Mouse (Mus musculus): Measurements from ENCODE around the gene Zfp281. TPM values are rescaled to one million over a fixed set of nuclear protein-coding genes. Genes with fewer than 3 reads are reported as not detected.

Zfp281 gene
- polyA plus RNA-seq, 1 experiment from 2014 or later = 29.2 TPM

DNA sequence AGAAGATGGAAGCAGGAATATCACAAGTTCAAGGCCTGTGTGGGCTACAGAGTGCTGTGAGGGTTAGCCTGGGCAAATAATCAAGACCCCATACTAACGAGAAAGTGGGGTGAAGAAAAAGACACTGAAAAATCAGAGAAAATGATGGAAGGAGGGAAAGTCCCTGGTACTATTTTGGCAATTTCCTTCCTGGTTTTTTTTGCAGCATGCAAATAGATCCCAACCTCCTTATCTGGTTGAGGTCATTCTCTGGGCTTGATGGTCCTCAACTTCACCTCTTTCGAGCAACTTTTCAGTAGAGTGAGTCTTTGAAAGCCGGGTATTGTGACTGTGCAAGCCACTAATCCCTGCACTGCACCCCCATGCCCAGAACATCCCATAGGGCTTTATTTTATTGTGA is 24.6 kb upstream of the Zfp281 start:
- WGBS = 62% methylated on average over 3 of the region's 3 CpGs
- no peaks in the 10 kb centered on the region for H3K9me3 ChIP-seq
- no peaks in the 10 kb centered on the region for H3K4me1 ChIP-seq (replicated peaks)
- H3K27me3 ChIP-seq = no peaks in the 10 kb centered on the region
- H3K36me3 ChIP-seq = no peaks in the 10 kb centered on the region
- H3K4me3 ChIP-seq (replicated peaks) = no peak overlapping the region
- no peak overlapping the region for H3K27ac ChIP-seq
- no peak for ATAC-seq
- no peak overlapping the region for H3K9ac ChIP-seq (replicated peaks)
- H3K4me2 ChIP-seq (replicated peaks) = no peak overlapping the region

DNA sequence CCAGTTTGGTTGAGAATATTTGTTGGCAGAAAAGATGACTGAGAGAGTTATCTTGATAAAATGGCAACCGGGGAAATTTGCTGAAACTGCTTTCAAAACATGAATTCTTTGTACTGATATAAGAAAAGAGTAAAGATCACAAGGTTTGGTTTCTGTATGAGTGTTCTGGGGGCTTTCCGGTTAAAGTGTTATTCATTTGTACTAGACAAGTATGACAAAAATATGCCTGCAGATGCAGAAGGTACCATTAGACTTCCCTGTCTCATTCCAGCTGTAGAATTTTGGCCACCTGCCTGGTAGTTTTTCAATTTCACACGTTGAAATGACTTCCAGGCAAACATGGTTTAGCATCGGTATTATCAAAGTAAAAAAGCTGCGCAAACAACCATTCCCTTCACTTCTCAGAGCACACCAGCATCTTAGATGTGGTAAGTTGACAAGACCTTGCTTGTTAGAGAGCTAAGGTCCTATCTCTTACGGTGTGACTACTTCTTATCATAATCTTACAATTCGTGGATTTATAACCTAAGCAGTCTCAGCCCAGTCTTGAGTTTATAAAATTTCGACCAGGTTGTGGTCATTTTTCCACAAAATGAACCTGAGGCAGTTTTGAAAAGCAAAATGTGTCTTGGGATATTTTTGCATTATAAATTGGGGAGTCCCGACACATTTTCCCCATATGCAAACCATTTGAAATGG is 23.9 kb upstream of the Zfp281 start:
- H3K4me2 ChIP-seq (replicated peaks) = no peak overlapping the region
- H3K27ac ChIP-seq = no peak overlapping the region
- H3K36me3 ChIP-seq = no peaks in the 10 kb centered on the region
- H3K27me3 ChIP-seq = no peaks in the 10 kb centered on the region
- H3K4me3 ChIP-seq (replicated peaks) = no peak overlapping the region
- WGBS = 88% methylated on average over 9 of the region's 9 CpGs
- H3K9ac ChIP-seq (replicated peaks) = no peak overlapping the region
- ATAC-seq = no peak
- no peaks in the 10 kb centered on the region for H3K9me3 ChIP-seq
- no peaks in the 10 kb centered on the region for H3K4me1 ChIP-seq (replicated peaks)

DNA sequence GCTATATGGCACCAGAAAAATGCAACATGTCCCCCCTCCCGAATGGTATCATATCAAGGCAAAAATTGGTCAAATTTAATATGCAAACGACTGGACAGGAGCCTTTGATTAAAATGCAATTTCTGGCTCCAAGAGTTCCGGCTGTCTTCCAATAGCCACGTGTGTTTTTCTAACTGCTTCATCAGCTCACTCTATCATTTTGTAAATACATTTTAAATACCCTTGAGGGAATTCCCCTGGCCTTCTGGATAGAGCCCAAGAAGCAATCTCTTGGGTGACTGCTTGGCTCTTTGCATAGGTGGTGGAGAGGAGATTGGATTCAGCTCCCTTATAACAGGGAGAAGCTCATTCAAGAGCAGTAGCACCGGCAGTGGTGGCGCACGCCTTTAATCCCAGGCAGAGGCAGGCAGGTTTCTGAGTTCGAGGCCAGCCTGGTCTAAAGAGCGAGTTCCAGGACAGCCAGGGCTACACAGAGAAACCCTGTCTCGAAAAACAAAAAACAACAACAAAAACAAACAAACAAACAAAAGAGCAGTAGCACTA is 23.3 kb upstream of the Zfp281 start:
- Histone ChIP-seq H3K4me3 (replicated peaks) (no peak overlapping the region), H3K27me3 (no peaks in the 10 kb centered on the region), H3K27ac (no peak overlapping the region), H3K9me3 (no peaks in the 10 kb centered on the region), H3K36me3 (no peaks in the 10 kb centered on the region), H3K4me1 (replicated peaks) (no peaks in the 10 kb centered on the region), H3K9ac (replicated peaks) (no peak overlapping the region), H3K4me2 (replicated peaks) (no peak overlapping the region)
- ATAC-seq = no peak
- WGBS = 87% methylated on average over 10 of the region's 10 CpGs

DNA sequence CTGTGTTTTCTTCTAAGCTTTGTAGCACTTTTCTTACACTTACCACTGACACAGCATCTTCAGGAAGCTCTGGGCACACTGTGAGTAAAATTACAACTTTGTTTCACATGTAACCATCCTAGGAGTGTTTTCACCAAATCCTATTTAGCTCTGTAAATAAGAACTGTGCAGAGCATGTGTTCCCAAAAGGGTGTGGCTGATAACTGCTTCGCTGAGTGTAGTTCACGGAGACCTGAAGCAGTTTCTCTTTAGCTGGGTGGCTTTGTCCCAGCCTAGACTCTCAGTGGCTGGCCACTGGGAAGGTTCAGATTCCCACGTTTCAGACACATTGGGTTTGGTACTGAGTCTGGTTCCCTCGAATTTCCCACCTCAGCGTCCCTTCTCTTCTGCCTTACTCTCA is 22.4 kb upstream of the Zfp281 start:
- Histone ChIP-seq H3K27ac (no peak overlapping the region), H3K4me1 (replicated peaks) (no peaks in the 10 kb centered on the region), H3K4me2 (replicated peaks) (no peak overlapping the region), H3K9me3 (no peaks in the 10 kb centered on the region), H3K27me3 (no peaks in the 10 kb centered on the region), H3K4me3 (replicated peaks) (no peak overlapping the region), H3K9ac (replicated peaks) (no peak overlapping the region), H3K36me3 (no peaks in the 10 kb centered on the region)
- no peak for ATAC-seq
- WGBS = 79% methylated on average over 5 of the region's 5 CpGs

DNA sequence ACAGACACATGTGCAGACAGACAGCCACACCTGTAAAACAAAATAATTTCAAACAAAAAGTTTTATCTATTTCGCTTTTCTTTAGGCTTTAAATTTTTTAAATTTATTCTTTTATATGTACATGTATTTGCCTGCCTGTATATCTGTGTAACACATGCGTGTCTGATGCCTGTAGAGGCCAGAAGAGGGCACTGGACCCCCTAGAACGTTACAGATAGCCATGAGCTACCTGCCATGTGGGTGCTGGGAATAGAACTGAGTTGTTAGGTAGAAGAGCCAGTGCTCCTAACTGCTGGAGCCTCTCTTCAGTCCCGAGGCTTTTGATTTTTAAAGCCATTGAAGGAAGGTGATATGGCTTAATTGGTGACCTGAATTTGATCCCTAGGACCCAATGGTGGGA is 20.5 kb upstream of the Zfp281 start:
- Histone ChIP-seq H3K9me3 (no peaks in the 10 kb centered on the region), H3K27ac (no peak overlapping the region), H3K9ac (replicated peaks) (no peak overlapping the region), H3K27me3 (no peaks in the 10 kb centered on the region), H3K4me3 (replicated peaks) (no peak overlapping the region), H3K4me1 (replicated peaks) (no peaks in the 10 kb centered on the region), H3K4me2 (replicated peaks) (no peak overlapping the region), H3K36me3 (no peaks in the 10 kb centered on the region)
- WGBS = 81% methylated on average over 4 of the region's 4 CpGs
- no peak for ATAC-seq

DNA sequence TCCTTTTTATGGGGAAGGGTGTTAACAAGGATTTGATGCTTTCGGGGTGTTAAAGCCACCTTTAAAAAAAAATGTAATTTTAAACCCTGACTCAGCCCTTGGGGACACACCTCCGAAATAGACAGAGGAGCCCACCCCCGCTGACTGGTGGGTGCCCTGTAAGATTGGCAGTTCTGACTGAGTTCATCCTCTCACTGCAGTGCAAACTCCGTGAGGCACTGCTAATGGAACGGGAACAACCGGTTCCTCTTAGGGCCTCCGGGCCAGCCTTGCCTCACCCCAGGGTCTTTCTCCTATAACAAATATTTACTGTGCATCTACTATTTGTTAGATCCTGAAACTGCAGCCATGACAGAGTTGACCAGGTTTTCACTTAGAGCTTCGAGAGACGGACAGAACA is 18.9 kb upstream of the Zfp281 start:
- no peak overlapping the region for H3K4me2 ChIP-seq (replicated peaks)
- no peak overlapping the region for H3K4me3 ChIP-seq (replicated peaks)
- H3K27me3 ChIP-seq = no peaks in the 10 kb centered on the region
- no peak overlapping the region for H3K27ac ChIP-seq
- no peak for ATAC-seq
- no peaks in the 10 kb centered on the region for H3K9me3 ChIP-seq
- no peaks in the 10 kb centered on the region for H3K36me3 ChIP-seq
- WGBS = 86% methylated on average over 9 of the region's 9 CpGs
- H3K4me1 ChIP-seq (replicated peaks) = no peaks in the 10 kb centered on the region
- no peak overlapping the region for H3K9ac ChIP-seq (replicated peaks)

DNA sequence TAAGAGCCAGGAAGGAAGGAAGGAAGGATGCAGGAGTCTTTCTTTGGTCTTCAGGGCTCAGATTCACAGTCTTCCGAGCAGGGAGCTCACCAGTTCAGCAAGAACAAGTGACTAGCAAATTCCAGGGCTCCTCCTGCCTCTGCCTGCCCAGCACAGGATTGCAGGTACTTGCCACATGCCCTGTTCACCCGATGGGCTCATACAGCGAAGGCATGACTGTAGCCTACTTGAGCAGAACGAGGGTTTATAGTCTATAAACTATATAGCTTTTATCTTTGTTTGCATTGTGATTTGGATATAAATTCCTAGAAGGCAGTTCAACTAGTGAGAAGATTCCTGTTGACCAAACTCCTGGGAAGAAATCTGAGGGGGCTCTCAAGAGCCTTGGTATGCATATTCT is 18.4 kb upstream of the Zfp281 start:
- H3K27me3 ChIP-seq = no peaks in the 10 kb centered on the region
- no peak overlapping the region for H3K27ac ChIP-seq
- H3K9me3 ChIP-seq = no peaks in the 10 kb centered on the region
- no peak overlapping the region for H3K4me3 ChIP-seq (replicated peaks)
- no peak overlapping the region for H3K9ac ChIP-seq (replicated peaks)
- 95% methylated on average over 4 of the region's 4 CpGs for WGBS
- H3K4me1 ChIP-seq (replicated peaks) = no peaks in the 10 kb centered on the region
- H3K36me3 ChIP-seq = no peaks in the 10 kb centered on the region
- H3K4me2 ChIP-seq (replicated peaks) = no peak overlapping the region
- no peak for ATAC-seq

DNA sequence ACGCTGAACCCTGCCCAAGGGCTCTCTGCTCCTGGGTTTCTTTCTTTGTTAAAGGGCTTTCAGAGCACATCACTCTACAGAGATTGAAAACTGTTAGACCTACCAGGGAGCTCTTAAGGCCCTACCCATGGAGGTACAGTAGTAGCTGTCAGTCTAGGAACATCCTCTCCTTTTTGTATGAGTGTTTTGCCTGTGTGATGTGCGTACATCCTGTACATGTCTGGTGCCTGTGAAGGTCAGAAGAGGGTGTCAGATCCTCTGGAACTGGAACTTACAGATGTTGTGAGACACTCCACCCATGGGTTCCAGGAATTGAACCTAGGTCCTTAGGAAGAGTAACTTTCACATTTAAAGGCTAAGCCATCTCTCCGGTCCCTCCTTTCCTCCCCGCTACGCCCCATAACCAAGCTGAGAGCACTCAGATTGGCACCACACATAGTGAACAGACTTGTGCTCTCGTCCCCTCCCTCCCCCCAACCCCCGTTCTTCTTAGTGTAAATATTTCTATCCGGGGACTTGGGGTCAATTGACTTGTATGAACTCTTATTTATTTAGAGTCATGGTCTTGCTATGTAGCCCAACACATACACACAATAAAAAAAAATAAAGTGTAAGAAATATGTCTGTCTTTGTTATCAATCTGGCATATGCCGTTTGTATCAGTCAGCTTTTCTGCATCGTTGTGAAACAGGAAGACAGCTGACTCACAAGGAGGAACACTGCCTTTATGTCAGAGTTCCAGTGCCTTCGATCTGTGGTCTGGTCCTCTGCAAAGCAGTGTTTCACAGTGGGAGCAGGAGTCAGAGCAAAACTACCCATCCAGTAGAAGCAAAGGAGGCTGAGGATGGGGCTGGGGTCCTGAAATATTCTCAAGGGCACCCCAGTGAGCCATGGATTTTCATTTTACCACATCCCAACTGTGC is 16.1 kb upstream of the Zfp281 start:
- ATAC-seq = no peak
- Histone ChIP-seq H3K9me3 (no peaks in the 10 kb centered on the region), H3K4me3 (replicated peaks) (no peak overlapping the region), H3K9ac (replicated peaks) (no peak overlapping the region), H3K36me3 (no peaks in the 10 kb centered on the region), H3K27me3 (no peaks in the 10 kb centered on the region), H3K4me2 (replicated peaks) (no peak overlapping the region), H3K27ac (no peak overlapping the region), H3K4me1 (replicated peaks) (no peaks in the 10 kb centered on the region)
- 85% methylated on average over 11 of the region's 11 CpGs for WGBS

DNA sequence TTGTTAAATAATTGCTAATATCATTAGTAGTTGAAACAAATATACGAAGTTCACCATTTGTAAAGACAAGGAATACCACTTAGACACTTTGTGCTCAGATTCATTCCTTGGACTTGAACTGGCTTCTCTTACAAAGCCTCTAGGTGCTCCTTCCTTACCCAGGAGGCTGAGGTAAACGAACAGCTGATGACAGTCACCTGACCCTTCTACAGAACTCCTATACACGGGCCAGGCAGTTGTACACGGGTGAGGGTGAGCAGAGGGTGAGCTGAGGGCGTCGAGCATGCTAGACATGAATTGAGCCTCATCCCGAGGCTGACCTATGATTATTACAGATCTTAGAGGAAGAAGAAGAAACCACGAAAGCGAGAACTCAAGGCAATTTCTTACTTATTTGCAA is 12.9 kb upstream of the Zfp281 start:
- ATAC-seq = no peak
- Histone ChIP-seq H3K27ac (no peak overlapping the region), H3K4me1 (replicated peaks) (no peaks in the 10 kb centered on the region), H3K4me3 (replicated peaks) (no peak overlapping the region), H3K27me3 (no peaks in the 10 kb centered on the region), H3K9me3 (no peaks in the 10 kb centered on the region), H3K4me2 (replicated peaks) (no peak overlapping the region), H3K36me3 (no peaks in the 10 kb centered on the region), H3K9ac (replicated peaks) (no peak overlapping the region)
- WGBS = 81% methylated on average over 9 of the region's 9 CpGs

DNA sequence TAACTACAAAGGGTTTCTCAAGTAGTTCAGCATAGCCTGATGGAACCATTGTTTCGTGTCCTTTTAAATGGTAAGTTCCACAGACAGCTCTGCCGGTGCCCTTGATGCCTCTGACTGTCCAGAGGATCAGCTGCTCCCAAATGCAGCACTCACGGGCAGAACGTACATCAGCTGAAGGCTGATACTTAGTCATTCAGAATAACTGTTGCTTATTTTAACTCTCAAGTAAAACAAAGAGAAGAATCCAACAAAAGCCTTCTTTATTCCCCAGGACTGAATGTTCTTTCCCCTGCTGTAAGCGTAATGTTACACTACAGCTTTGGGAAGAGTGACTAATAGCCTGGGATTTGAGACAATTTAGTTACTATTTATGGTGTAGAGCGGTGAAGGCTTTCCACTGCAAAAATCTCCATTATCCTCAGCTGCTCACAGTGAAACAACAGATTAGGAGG is 11.4 kb upstream of the Zfp281 start:
- no peaks in the 10 kb centered on the region for H3K4me1 ChIP-seq (replicated peaks)
- H3K36me3 ChIP-seq = no peaks in the 10 kb centered on the region
- no peak overlapping the region for H3K9ac ChIP-seq (replicated peaks)
- H3K27me3 ChIP-seq = no peaks in the 10 kb centered on the region
- H3K9me3 ChIP-seq = no peaks in the 10 kb centered on the region
- no peak overlapping the region for H3K4me3 ChIP-seq (replicated peaks)
- no peak overlapping the region for H3K4me2 ChIP-seq (replicated peaks)
- no peak for ATAC-seq
- 25% methylated on average over 6 of the region's 6 CpGs for WGBS
- no peak overlapping the region for H3K27ac ChIP-seq

DNA sequence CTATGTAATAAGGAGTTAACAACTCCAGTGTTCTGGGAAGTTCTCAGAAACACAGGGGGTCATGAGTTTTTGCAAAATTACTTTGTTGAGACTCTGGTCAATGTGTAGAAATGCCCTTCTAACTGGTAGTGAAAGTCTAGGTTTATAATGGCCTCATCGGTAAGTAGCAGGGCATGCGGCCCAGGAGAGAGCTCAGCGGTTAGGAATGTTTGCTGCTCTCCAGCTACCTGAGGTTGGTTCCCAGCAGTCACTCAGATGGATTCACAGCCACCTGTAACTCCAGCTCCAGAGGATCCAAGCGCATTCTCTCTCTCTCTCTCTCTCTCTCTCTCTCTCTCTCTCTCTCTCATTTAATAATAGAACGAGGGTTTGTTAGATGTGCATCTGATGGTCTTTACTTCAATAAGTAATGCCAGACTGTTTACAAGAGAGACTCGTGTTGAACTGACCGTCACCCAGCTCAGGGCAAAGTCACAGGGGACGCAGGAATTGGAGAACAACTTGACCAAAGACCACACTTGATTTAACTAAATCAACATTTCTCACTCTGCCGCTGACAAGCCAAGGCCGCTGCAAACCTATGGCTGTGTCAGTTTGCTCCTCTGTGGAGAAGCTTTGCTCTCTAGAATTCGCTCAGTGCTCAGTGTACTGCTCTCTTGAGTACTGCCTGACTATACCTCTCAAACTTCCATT is 9.8 kb upstream of the Zfp281 start:
- H3K9ac ChIP-seq (replicated peaks) = no peak overlapping the region
- 92% methylated on average over 11 of the region's 11 CpGs for WGBS
- H3K27me3 ChIP-seq = no peaks in the 10 kb centered on the region
- no peak overlapping the region for H3K4me3 ChIP-seq (replicated peaks)
- no peak overlapping the region for H3K27ac ChIP-seq
- no peak overlapping the region for H3K4me2 ChIP-seq (replicated peaks)
- no peaks in the 10 kb centered on the region for H3K9me3 ChIP-seq
- H3K4me1 ChIP-seq (replicated peaks) = no peaks in the 10 kb centered on the region
- no peak for ATAC-seq
- no peaks in the 10 kb centered on the region for H3K36me3 ChIP-seq
